Mouse (Mus musculus) stomach, postnatal 0 days (tissue): ENCODE measurements at regions not wholly inside any gene's neighbourhood (a gene's known extent, or its start where the extent isn't known, plus 50 kb on each side); places are given as distances from the start of the nearest gene placed in this dataset.

Source experiments
- ATAC-seq: fragments of 200-750 bp; cut with Nextera tagmentation; 2 replicates; pipeline ENCODE4 v1.8.0; 2017; ENCODE audit not compliant: low FRiP score, low TSS enrichment
- DNase-seq: peaks from one replicate; pipeline ENCODE4 v3.0.0-alpha.2; 2016; ENCODE audit warnings: low spot score
- H3K27ac ChIP-seq: fragments of 300-500 bp; sonication (generic); replicated peaks from 2 replicates; pipeline ENCODE4 v1.5.1; 2014; ENCODE audit warnings: mild to moderate bottlenecking, control low read depth
- H3K27me3 ChIP-seq: fragments of 300-500 bp; sonication (generic); 2 replicates; pipeline ENCODE4 v1.6.1; 2014; ENCODE audit warnings: low read length; ENCODE audit not compliant: control insufficient read depth, insufficient read depth
- H3K36me3 ChIP-seq: fragments of 300-500 bp; sonication (generic); 2 replicates; pipeline ENCODE4 v1.6.1; 2014; ENCODE audit warnings: low read length, mixed read lengths; ENCODE audit not compliant: control insufficient read depth, insufficient read depth
- H3K4me1 ChIP-seq: fragments of 300-500 bp; sonication (generic); replicated peaks from 2 replicates; pipeline ENCODE4 v1.6.1; 2014; ENCODE audit warnings: antibody characterized with exemption; ENCODE audit not compliant: control insufficient read depth, insufficient read depth
- H3K4me2 ChIP-seq: fragments of 300-500 bp; sonication (generic); replicated peaks from 2 replicates; pipeline ENCODE4 v1.6.1; 2014; ENCODE audit warnings: low read depth, mild to moderate bottlenecking, control low read depth, moderate library complexity
- H3K4me3 ChIP-seq: fragments of 300-500 bp; sonication (generic); 2 replicates; pipeline ENCODE4 v1.5.1; 2014; ENCODE audit warnings: low read depth, low read length, control low read depth
- H3K9ac ChIP-seq: fragments of 300-500 bp; sonication (generic); 2 replicates; pipeline ENCODE4 v1.6.1; 2014; ENCODE audit warnings: mild to moderate bottlenecking, low read length, control low read depth, mixed read lengths
- H3K9me3 ChIP-seq: fragments of 300-500 bp; sonication (generic); 2 replicates; pipeline ENCODE4 v1.6.1; 2016; ENCODE audit warnings: low read length; ENCODE audit not compliant: control insufficient read depth
- CTCF ChIP-seq: IDR thresholded peaks from 2 replicates; pipeline ENCODE4 v1.5.1; 2016; ENCODE audit warnings: antibody characterized with exemption, low read depth, mild to moderate bottlenecking, moderate library complexity
- EP300 ChIP-seq: optimal IDR thresholded peaks from 2 replicates; pipeline ENCODE3; 2016; ENCODE audit warnings: antibody characterized with exemption
- WGBS: fragments of 180-500 bp; shearing (Covaris S2); extraction: QIAGEN DNeasy Blood & Tissue Kit; methylation state at CpG from one replicate; pipeline ENCODE4 v1.1.7; 2014; 5-methylcytosine and 5-hydroxymethylcytosine counted together

- no peak overlapping the region for H3K4me3 ChIP-seq
- no peak overlapping the region for H3K27ac ChIP-seq
- no peaks in the 10 kb centered on the region for H3K27me3 ChIP-seq
- no peaks in the 10 kb centered on the region for H3K4me1 ChIP-seq
- no peak overlapping the region for H3K4me2 ChIP-seq
- no peak for ATAC-seq
- no peak overlapping the region for H3K9ac ChIP-seq
- WGBS, result 54% methylated on average over 7 of the region's 7 CpGs
- no peak for TF ChIP-seq CTCF
- no peak for TF ChIP-seq EP300
- H3K9me3 ChIP-seq, result no peaks in the 10 kb centered on the region
- DNase-seq, result no peak
- no peaks in the 10 kb centered on the region for H3K36me3 ChIP-seq
These were observed 127.8 kb downstream of the Mis18a start for GRCm38 (mm10) chr16:90599329-90599870.

GRCm38 (mm10) chr16:90598727-90599126 lies 128.5 kb downstream of the Mis18a start:
- Histone ChIP-seq H3K36me3 (no peaks in the 10 kb centered on the region), H3K4me2 (no peak overlapping the region), H3K27me3 (no peaks in the 10 kb centered on the region), H3K9ac (no peak overlapping the region), H3K4me3 (no peak overlapping the region), H3K4me1 (no peaks in the 10 kb centered on the region), H3K27ac (no peak overlapping the region), H3K9me3 (no peaks in the 10 kb centered on the region)
- TF ChIP-seq CTCF (no peak), EP300 (no peak)
- 82% methylated on average over 7 of the region's 7 CpGs for WGBS
- ATAC-seq (no peak), DNase-seq (no peak)

GRCm38 (mm10) chr16:90592721-90593481 lies 134.3 kb downstream of the Mis18a start:
- Histone ChIP-seq H3K4me3 (no peak overlapping the region), H3K27me3 (no peaks in the 10 kb centered on the region), H3K4me1 (no peaks in the 10 kb centered on the region), H3K36me3 (no peaks in the 10 kb centered on the region), H3K4me2 (no peak overlapping the region), H3K9me3 (no peaks in the 10 kb centered on the region), H3K27ac (no peak overlapping the region), H3K9ac (no peak overlapping the region)
- no peak for ATAC-seq
- DNase-seq, result no peak
- WGBS, result 67% methylated on average over 6 of the region's 6 CpGs
- TF ChIP-seq CTCF (no peak), EP300 (no peak)

DNA sequence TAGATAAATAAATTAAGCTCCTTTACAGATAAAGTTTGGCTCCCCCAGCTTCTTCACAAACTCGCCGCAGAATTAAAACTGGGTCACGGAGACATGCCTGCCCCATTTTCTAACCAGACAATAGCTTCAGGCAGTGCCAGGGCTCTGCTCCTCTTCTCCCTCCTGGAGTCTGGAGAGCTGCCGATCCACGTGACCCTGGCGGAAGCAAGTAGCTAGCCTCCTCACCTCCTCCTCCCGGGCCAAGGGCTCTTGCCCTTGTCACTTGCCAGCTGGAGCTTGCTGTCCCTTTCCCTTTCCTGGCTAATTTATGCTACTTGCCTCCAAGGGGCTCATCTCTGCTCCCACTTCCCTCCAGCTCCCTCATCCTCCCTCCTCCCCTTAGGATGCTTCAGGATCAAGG lies 142.0 kb downstream of the Mis18a start:
- ATAC-seq, result no peak
- H3K36me3 ChIP-seq, result no peaks in the 10 kb centered on the region
- no peak overlapping the region for H3K27ac ChIP-seq
- no peak overlapping the region for H3K4me3 ChIP-seq
- 81% methylated on average over 7 of the region's 7 CpGs for WGBS
- no peaks in the 10 kb centered on the region for H3K4me1 ChIP-seq
- no peak overlapping the region for H3K4me2 ChIP-seq
- DNase-seq, result no peak
- H3K27me3 ChIP-seq, result no peaks in the 10 kb centered on the region
- H3K9ac ChIP-seq, result no peak overlapping the region
- TF ChIP-seq CTCF (no peak), EP300 (no peak)
- no peaks in the 10 kb centered on the region for H3K9me3 ChIP-seq

DNA sequence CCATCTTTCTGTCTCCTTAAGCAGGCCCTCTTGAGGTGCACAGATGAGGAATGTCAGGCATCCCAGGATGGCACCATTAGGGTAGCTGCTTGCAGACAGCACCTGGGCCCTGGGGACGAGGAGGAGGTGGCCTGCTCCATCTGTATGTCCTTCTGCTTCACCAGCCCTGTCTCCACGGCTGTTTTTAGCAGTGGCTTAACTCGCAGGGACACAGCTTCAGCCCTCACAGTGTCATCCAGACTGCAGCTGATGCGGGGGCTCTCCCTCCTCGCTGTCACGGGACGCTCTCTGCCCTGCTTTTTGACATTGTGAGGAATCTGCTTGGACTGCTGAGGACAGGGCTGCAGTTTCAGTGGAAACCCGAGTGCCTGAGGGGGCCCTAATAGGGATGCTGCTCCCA lies 146.8 kb downstream of the Mis18a start:
- Histone ChIP-seq H3K27ac (no peak overlapping the region), H3K9me3 (no peaks in the 10 kb centered on the region), H3K4me3 (no peak overlapping the region), H3K9ac (no peak overlapping the region), H3K36me3 (no peaks in the 10 kb centered on the region), H3K4me1 (no peaks in the 10 kb centered on the region), H3K27me3 (no peaks in the 10 kb centered on the region), H3K4me2 (no peak overlapping the region)
- no peak for TF ChIP-seq EP300
- TF ChIP-seq CTCF, result no peak
- DNase-seq, result no peak
- 48% methylated on average over 8 of the region's 8 CpGs for WGBS
- ATAC-seq, result no peak

GRCm38 (mm10) chr16:90571107-90571506 lies 156.1 kb downstream of the Mis18a start:
- DNase-seq, result no peak
- H3K9me3 ChIP-seq, result no peaks in the 10 kb centered on the region
- ATAC-seq, result no peak

More at GRCm38 (mm10) chr16:90571107-90571506, 156.1 kb downstream of the Mis18a start:
- H3K9ac ChIP-seq, result no peak overlapping the region
- no peaks in the 10 kb centered on the region for H3K27me3 ChIP-seq
- TF ChIP-seq CTCF, result no peak
- TF ChIP-seq EP300, result no peak
- H3K27ac ChIP-seq, result no peak overlapping the region
- H3K4me1 ChIP-seq, result no peaks in the 10 kb centered on the region
- H3K4me3 ChIP-seq, result no peak overlapping the region
- H3K4me2 ChIP-seq, result no peak overlapping the region
- no peaks in the 10 kb centered on the region for H3K36me3 ChIP-seq
